Mouse (Mus musculus) hindbrain, embryonic 16.5 days (tissue): ENCODE measurements around the gene Hnrnph2. TPM values are rescaled to one million over a fixed set of nuclear protein-coding genes. Genes with fewer than 3 reads are reported as not detected.

Experiments used
- ATAC-seq: fragments of 200-750 bp; cut with Nextera tagmentation; 2 replicates; pipeline ENCODE4 v1.8.0; 2017; ENCODE audit warnings: moderate TSS enrichment, moderate library complexity
- H3K27ac ChIP-seq: fragments of 300-500 bp; sonication (generic); 2 replicates; pipeline ENCODE4 v1.5.1; 2014; ENCODE audit warnings: low read depth, mild to moderate bottlenecking, control low read depth, low read length, moderate library complexity
- H3K27me3 ChIP-seq: fragments of 300-500 bp; sonication (generic); replicated peaks from 2 replicates; pipeline ENCODE4 v1.6.1; 2014; ENCODE audit warnings: low read length; ENCODE audit not compliant: control insufficient read depth, insufficient read depth
- H3K36me3 ChIP-seq: fragments of 300-500 bp; sonication (generic); 2 replicates; pipeline ENCODE4 v1.6.1; 2014; ENCODE audit warnings: mild to moderate bottlenecking, low read length, moderate library complexity, mixed read lengths; ENCODE audit not compliant: control insufficient read depth, insufficient read depth
- H3K4me1 ChIP-seq: fragments of 300-500 bp; sonication (generic); 2 replicates; pipeline ENCODE4 v1.6.1; 2014; ENCODE audit warnings: low read depth, low read length; ENCODE audit not compliant: control insufficient read depth, insufficient read depth
- H3K4me2 ChIP-seq: fragments of 300-500 bp; sonication (generic); 2 replicates; pipeline ENCODE4 v1.6.1; 2014; ENCODE audit warnings: mild to moderate bottlenecking, low read length, control low read depth, moderate library complexity
- H3K4me3 ChIP-seq: fragments of 300-500 bp; sonication (generic); 2 replicates; pipeline ENCODE4 v1.5.1; 2014; ENCODE audit warnings: mild to moderate bottlenecking, low read length, control low read depth, moderate library complexity
- H3K9ac ChIP-seq: fragments of 300-500 bp; sonication (generic); 2 replicates; pipeline ENCODE4 v1.6.1; 2014; ENCODE audit warnings: low read depth, mild to moderate bottlenecking, control low read depth, low read length, moderate library complexity
- H3K9me3 ChIP-seq: fragments of 300-500 bp; sonication (generic); 2 replicates; pipeline ENCODE4 v1.6.1; 2014; ENCODE audit warnings: mild to moderate bottlenecking, low read length, moderate library complexity; ENCODE audit not compliant: control insufficient read depth
- WGBS: fragments of 180-500 bp; shearing (Covaris S2); extraction: QIAGEN DNeasy Blood & Tissue Kit; methylation state at CpG from one replicate; pipeline ENCODE4 v1.1.7; 2014; 5-methylcytosine and 5-hydroxymethylcytosine counted together
- polyA plus RNA-seq: library from polyadenylated mRNA; unstranded; fragments of >200 nt; fragmentation: Nextera tagmentation; extraction: Ambion mirVana; gene quantifications from 2 replicates; pipeline ENCODE4 v1.2.1, GENCODE M21; 2015

Gene Hnrnph2
- polyA plus RNA-seq, 1 experiment from 2014 or later: 141 TPM

- Histone ChIP-seq H3K9ac (no peak overlapping the region), H3K27me3 (no peaks in the 10 kb centered on the region), H3K4me1 (no peaks in the 10 kb centered on the region), H3K4me2 (no peak overlapping the region), H3K36me3 (no peaks in the 10 kb centered on the region), H3K27ac (no peak overlapping the region), H3K4me3 (no peak overlapping the region), H3K9me3 (no peaks in the 10 kb centered on the region)
- 31% methylated on average over 4 of the region's 4 CpGs for WGBS
- no peak for ATAC-seq
These were observed 8.5 kb downstream of the Hnrnph2 start for GRCm38 (mm10) chrX:134609472-134609871.

- Histone ChIP-seq H3K4me3 (no peak overlapping the region), H3K36me3 (no peaks in the 10 kb centered on the region), H3K9me3 (no peaks in the 10 kb centered on the region), H3K27me3 (no peaks in the 10 kb centered on the region), H3K27ac (no peak overlapping the region), H3K9ac (no peak overlapping the region), H3K4me1 (no peaks in the 10 kb centered on the region), H3K4me2 (no peak overlapping the region)
- WGBS: 91% methylated on average over 4 of the region's 4 CpGs
- no peak for ATAC-seq
These were observed 10.0 kb downstream of the Hnrnph2 start for GRCm38 (mm10) chrX:134610984-134611383.

GRCm38 (mm10) chrX:134612285-134612959 is 11.4 kb downstream of the Hnrnph2 start:
- peak overlapping the region; percentile 78 for H3K27ac ChIP-seq
- peak overlapping the region; percentile 57 for H3K4me2 ChIP-seq
- WGBS: 19% methylated on average over 15 of the region's 15 CpGs
- no peaks in the 10 kb centered on the region for H3K36me3 ChIP-seq
- no peaks in the 10 kb centered on the region for H3K9me3 ChIP-seq
- H3K4me3 ChIP-seq: peak overlapping the region; percentile 35
- no peaks in the 10 kb centered on the region for H3K4me1 ChIP-seq
- H3K27me3 ChIP-seq: no peaks in the 10 kb centered on the region
- peak; percentile 90 for ATAC-seq
- peak overlapping the region; percentile 55 for H3K9ac ChIP-seq

GRCm38 (mm10) chrX:134614306-134614705 is 13.3 kb downstream of the Hnrnph2 start:
- Histone ChIP-seq H3K4me1 (no peaks in the 10 kb centered on the region), H3K27me3 (no peaks in the 10 kb centered on the region), H3K36me3 (no peaks in the 10 kb centered on the region), H3K4me3 (no peak overlapping the region), H3K9me3 (no peaks in the 10 kb centered on the region), H3K27ac (no peak overlapping the region), H3K4me2 (no peak overlapping the region), H3K9ac (no peak overlapping the region)
- no peak for ATAC-seq
- WGBS: 59% methylated on average over 2 of the region's 2 CpGs

GRCm38 (mm10) chrX:134619695-134620094 is 18.7 kb downstream of the Hnrnph2 start:
- Histone ChIP-seq H3K4me2 (no peak overlapping the region), H3K27ac (peak overlapping the region; percentile 54), H3K9ac (0 out of 2 replicates have a peak overlapping the region, but pooled peaks have one; percentile 27), H3K36me3 (no peaks in the 10 kb centered on the region), H3K9me3 (no peaks in the 10 kb centered on the region), H3K27me3 (no peaks in the 10 kb centered on the region), H3K4me3 (no peak overlapping the region), H3K4me1 (peaks cover 4% of the 10 kb centered on the region)
- peak; percentile 42; the same call in 1 of the 2 replicates for ATAC-seq
- 31% methylated on average over 9 of the region's 9 CpGs for WGBS

- peak; percentile 78 for ATAC-seq
- WGBS: 25% methylated on average over 8 of the region's 8 CpGs
- peak overlapping the region; percentile 59 for H3K27ac ChIP-seq
- H3K4me2 ChIP-seq: no peak overlapping the region
- no peaks in the 10 kb centered on the region for H3K27me3 ChIP-seq
- H3K36me3 ChIP-seq: no peaks in the 10 kb centered on the region
- no peak overlapping the region for H3K4me3 ChIP-seq
- H3K4me1 ChIP-seq: peaks cover 4% of the 10 kb centered on the region
- no peaks in the 10 kb centered on the region for H3K9me3 ChIP-seq
- H3K9ac ChIP-seq: no peak overlapping the region
These were observed 19.4 kb downstream of the Hnrnph2 start for GRCm38 (mm10) chrX:134620254-134620865.

- Histone ChIP-seq H3K9ac (no peak overlapping the region), H3K9me3 (no peaks in the 10 kb centered on the region), H3K4me3 (no peak overlapping the region), H3K4me1 (peaks cover 4% of the 10 kb centered on the region), H3K27ac (no peak overlapping the region), H3K4me2 (no peak overlapping the region), H3K27me3 (no peaks in the 10 kb centered on the region), H3K36me3 (no peaks in the 10 kb centered on the region)
- no peak for ATAC-seq
- 77% methylated on average over 3 of the region's 3 CpGs for WGBS
These were observed 20.7 kb downstream of the Hnrnph2 start for GRCm38 (mm10) chrX:134621685-134622084.

GRCm38 (mm10) chrX:134623350-134623749 is 22.4 kb downstream of the Hnrnph2 start:
- H3K4me3 ChIP-seq: no peak overlapping the region
- no peak overlapping the region for H3K27ac ChIP-seq
- no peak overlapping the region for H3K9ac ChIP-seq
- H3K4me2 ChIP-seq: no peak overlapping the region
- no peaks in the 10 kb centered on the region for H3K27me3 ChIP-seq
- 90% methylated on average over 4 of the region's 4 CpGs for WGBS
- H3K4me1 ChIP-seq: peaks cover 4% of the 10 kb centered on the region
- no peak for ATAC-seq
- H3K9me3 ChIP-seq: no peaks in the 10 kb centered on the region
- H3K36me3 ChIP-seq: no peaks in the 10 kb centered on the region

- Histone ChIP-seq H3K9ac (no peak overlapping the region), H3K9me3 (no peaks in the 10 kb centered on the region), H3K27ac (no peak overlapping the region), H3K4me2 (no peak overlapping the region), H3K36me3 (no peaks in the 10 kb centered on the region), H3K27me3 (no peaks in the 10 kb centered on the region), H3K4me1 (no peaks in the 10 kb centered on the region), H3K4me3 (no peak overlapping the region)
- 81% methylated on average over 2 of the region's 2 CpGs for WGBS
- no peak for ATAC-seq
These were observed 27.2 kb downstream of the Hnrnph2 start for GRCm38 (mm10) chrX:134628200-134628599.
